Mouse (Mus musculus) hindbrain, embryonic 15.5 days (tissue): Measurements from ENCODE around the gene Atp13a1. TPM values are rescaled to one million over a fixed set of nuclear protein-coding genes. Genes with fewer than 3 reads are reported as not detected.

Experiments
- ATAC-seq: fragments of 200-750 bp; cut with Nextera tagmentation; 2 replicates; pipeline ENCODE4 v1.8.0; 2017; ENCODE audit warnings: low read depth, moderate number of reproducible peaks, moderate TSS enrichment; ENCODE audit not compliant: low FRiP score
- H3K27ac ChIP-seq: fragments of 300-500 bp; sonication (generic); replicated peaks from 2 replicates; pipeline ENCODE4 v1.5.1; 2015; ENCODE audit warnings: mild to moderate bottlenecking, inconsistent platforms
- H3K27me3 ChIP-seq: fragments of 300-500 bp; sonication (generic); 2 replicates; pipeline ENCODE4 v1.6.1; 2015; ENCODE audit warnings: control low read depth, inconsistent platforms
- H3K36me3 ChIP-seq: fragments of 300-500 bp; sonication (generic); 2 replicates; pipeline ENCODE4 v1.6.1; 2015; ENCODE audit warnings: control low read depth, inconsistent platforms
- H3K4me1 ChIP-seq: fragments of 300-500 bp; sonication (generic); replicated peaks from 2 replicates; pipeline ENCODE4 v1.6.1; 2015; ENCODE audit warnings: control low read depth, inconsistent platforms
- H3K4me2 ChIP-seq: fragments of 300-500 bp; sonication (generic); 2 replicates; pipeline ENCODE4 v1.6.1; 2015; ENCODE audit warnings: moderate library complexity, mild to moderate bottlenecking, inconsistent platforms
- H3K4me3 ChIP-seq: fragments of 300-500 bp; sonication (generic); 2 replicates; pipeline ENCODE4 v1.5.1; 2015; ENCODE audit warnings: mild to moderate bottlenecking, inconsistent platforms
- H3K9ac ChIP-seq: fragments of 300-500 bp; sonication (generic); 2 replicates; pipeline ENCODE4 v1.6.1; 2015; ENCODE audit warnings: inconsistent platforms
- H3K9me3 ChIP-seq: fragments of 300-500 bp; sonication (generic); 2 replicates; pipeline ENCODE4 v1.6.1; 2016; ENCODE audit warnings: control low read depth, inconsistent platforms
- WGBS: fragments of 180-500 bp; shearing (Covaris S2); methylation state at CpG from one replicate; pipeline ENCODE4 v1.1.7; 2015; 5-methylcytosine and 5-hydroxymethylcytosine counted together
- polyA plus RNA-seq: library from polyadenylated mRNA; unstranded; fragments of >200 nt; fragmentation: Nextera tagmentation; extraction: Ambion mirVana; gene quantifications from 2 replicates; pipeline ENCODE4 v1.2.1, GENCODE M21; 2015

The Atp13a1 gene
- polyA plus RNA-seq: 50.1 and 54.6 TPM in 2 replicates

DNA sequence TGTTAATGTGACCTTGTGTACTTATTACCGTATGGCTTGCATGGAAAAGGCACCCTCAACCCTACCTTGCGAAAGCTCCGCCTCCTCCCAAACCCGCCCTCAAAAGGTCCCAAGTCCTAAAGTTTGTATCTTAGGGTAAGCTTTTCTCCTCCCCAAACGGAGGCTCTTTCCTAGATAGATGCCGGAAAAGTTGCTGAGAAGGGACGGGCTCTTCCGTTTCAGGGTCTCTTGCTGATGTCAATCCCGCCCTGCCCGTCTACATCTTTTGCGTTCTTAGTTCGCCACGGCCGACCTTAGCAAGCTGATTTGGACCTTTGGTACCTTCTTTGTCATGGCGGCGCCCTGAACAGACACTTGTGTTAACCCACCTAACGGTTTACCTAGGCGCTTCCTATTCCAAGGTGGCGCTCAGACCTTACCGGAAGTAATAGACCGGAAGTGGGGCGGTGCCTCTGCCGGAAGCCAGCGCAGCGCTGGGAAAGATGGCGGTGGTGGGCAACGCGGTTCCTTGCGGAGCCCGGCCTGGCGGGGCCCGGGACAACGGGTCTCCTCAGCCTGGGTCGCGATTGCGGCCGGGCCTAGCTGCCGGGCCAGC lies at the start of gene Atp13a1, which contains the start of gene Zfp866:
Gene Atp13a1, plus strand, starts transcription at position 391 of the 595 bp plus-strand sequence.
Gene Zfp866, minus strand, starts transcription at position 406 of the 595 bp plus-strand sequence.
- peaks cover 20% of the 10 kb centered on the region for H3K36me3 ChIP-seq
- peak within 1 kb of the TSS; percentile 99 for H3K4me3 ChIP-seq
- ATAC-seq: peak; percentile 95
- peak within 1 kb of the TSS; percentile 82 for H3K4me2 ChIP-seq
- under 1% methylated on average over 33 of the region's 38 CpGs for WGBS
- H3K27ac ChIP-seq: peak within 1 kb of the TSS; percentile 78
- no peaks in the 10 kb centered on the region for H3K9me3 ChIP-seq
- peaks cover 23% of the 10 kb centered on the region for H3K4me1 ChIP-seq
- H3K27me3 ChIP-seq: no peaks in the 10 kb centered on the region
- H3K9ac ChIP-seq: peak within 1 kb of the TSS; percentile 92

DNA sequence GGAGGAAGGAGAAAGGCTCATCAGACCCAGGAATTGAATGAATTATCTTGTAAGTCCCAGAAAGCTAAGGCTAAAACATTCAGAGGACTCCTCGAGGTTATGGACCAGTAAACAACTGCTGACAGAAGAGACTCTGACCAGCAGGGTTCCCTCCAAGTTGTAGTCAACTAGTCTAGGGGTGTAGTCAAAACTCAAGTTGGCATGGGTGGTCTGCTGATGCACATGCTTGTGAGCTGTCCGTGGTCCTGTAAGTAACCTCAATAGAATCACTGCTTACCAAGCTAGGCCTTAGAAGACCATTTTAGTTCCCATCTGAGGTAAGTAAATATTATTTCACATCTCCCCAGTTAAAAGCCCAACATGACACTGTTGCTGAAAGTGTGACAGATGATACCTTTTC lies 49.7 kb upstream of the Atp13a1 start:
- Histone ChIP-seq H3K36me3 (peaks cover 25% of the 10 kb centered on the region), H3K4me3 (no peak overlapping the region), H3K9ac (no peak overlapping the region), H3K27me3 (no peaks in the 10 kb centered on the region), H3K27ac (no peak overlapping the region), H3K4me2 (no peak overlapping the region), H3K9me3 (no peaks in the 10 kb centered on the region), H3K4me1 (no peaks in the 10 kb centered on the region)
- no peak for ATAC-seq
- 83% methylated on average over 2 of the region's 2 CpGs for WGBS

DNA sequence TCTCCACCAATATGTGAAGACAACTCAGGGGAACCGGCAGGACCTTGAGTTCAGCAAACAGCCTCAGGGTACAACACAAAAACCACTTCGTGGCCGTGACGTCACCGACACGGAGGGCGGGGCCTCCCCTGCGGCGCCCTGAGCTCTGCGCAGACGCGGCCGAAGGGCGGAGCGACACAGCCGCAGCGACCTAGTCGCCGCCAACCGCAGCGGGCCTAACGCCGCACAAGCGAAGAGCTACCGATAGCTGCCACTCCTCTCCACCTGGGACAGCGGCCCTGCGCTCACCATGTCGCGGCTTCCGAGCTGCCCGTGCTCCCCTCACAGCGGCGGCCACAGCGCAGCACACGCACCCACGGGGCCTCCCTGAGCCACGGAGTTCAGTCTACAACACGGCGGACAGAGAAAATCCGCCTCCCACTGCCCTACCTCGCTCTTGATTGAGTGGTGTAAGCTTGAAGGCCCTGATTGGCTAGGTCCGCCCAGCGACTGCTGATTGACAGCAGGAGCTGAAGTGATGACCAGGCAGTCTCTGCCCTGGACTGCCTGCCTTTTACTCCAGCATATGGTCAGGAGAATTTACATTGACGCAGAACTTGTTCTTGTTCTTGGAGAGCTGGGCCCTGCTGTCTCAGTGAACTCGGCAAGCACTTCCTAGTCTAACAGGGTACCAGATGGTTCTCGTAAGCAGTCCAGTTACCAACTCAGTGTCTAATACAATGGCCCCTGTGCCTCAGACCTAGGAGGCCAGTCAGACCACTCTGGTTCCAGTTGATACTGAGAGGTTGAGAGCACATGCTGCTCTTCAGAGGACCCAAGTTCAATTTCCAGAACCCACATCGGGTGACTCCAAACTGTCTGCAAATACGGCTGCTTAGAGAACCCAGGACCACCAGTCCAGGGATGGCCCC lies 41.2 kb upstream of the Atp13a1 start, which contains the start of gene Zfp963:
Gene Zfp963, minus strand, starts transcription at position 427 of the 911 bp plus-strand sequence.
- 3% methylated on average over 48 of the region's 48 CpGs for WGBS

DNA sequence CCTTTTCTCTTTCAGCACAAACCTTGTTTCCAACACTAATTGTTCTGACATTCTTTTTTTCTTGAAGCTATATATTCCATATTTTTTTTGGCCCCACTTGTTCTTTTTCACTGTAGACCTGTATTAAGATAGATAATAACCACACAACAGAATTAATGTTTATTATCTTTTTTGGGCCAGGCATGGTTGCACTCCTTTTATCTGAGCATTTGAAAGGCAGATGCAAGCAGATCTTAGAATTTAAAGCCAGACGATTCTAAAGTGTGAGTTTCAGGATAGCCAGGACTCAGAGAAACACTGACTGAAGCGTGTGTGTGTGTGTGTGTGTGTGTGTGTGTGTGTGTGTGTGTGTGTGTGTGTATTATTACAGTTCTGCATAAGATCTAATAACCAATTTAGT lies 38.5 kb upstream of the Atp13a1 start:
- Histone ChIP-seq H3K4me2 (no peak overlapping the region), H3K4me3 (no peak overlapping the region), H3K27ac (no peak overlapping the region), H3K4me1 (peaks cover 17% of the 10 kb centered on the region), H3K9me3 (no peaks in the 10 kb centered on the region), H3K36me3 (peaks cover 15% of the 10 kb centered on the region), H3K27me3 (no peaks in the 10 kb centered on the region), H3K9ac (no peak overlapping the region)
- no peak for ATAC-seq
- WGBS: 91% methylated on average over 2 of the region's 2 CpGs

More for the DNA sequence above, 41.2 kb upstream of the Atp13a1 start, which contains the start of gene Zfp963:
- no peaks in the 10 kb centered on the region for H3K9me3 ChIP-seq
- peak; percentile 99 for ATAC-seq
- H3K4me3 ChIP-seq: peak within 1 kb of the TSS; percentile 90
- H3K27ac ChIP-seq: peak within 1 kb of the TSS; percentile 100
- H3K27me3 ChIP-seq: no peaks in the 10 kb centered on the region
- H3K9ac ChIP-seq: peak within 1 kb of the TSS; percentile 99
- H3K4me2 ChIP-seq: peak within 1 kb of the TSS; percentile 66
- peaks cover 17% of the 10 kb centered on the region for H3K4me1 ChIP-seq
- no peaks in the 10 kb centered on the region for H3K36me3 ChIP-seq

DNA sequence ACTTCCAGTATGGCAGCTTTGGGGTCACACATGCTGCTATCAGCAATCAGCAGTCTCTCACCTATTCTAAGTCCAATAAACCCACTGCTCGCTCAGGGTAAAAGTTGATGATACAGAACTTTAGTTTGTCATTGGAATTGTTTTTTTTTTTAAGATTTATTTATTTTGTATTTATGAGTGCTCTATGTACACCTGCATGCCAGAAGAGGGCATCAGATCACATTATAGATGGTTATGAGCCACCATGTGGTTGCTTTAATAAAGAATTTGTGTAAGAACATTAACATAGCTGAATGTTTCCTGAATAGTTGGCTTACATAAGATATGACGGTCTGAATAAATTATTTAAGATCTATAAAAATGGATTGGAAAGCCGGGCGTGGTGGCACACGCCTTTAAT lies 32.6 kb upstream of the Atp13a1 start:
- no peaks in the 10 kb centered on the region for H3K4me1 ChIP-seq
- no peak for ATAC-seq
- 94% methylated on average over 5 of the region's 5 CpGs for WGBS
- H3K4me2 ChIP-seq: no peak overlapping the region
- no peaks in the 10 kb centered on the region for H3K27me3 ChIP-seq
- no peak overlapping the region for H3K9ac ChIP-seq
- H3K9me3 ChIP-seq: no peaks in the 10 kb centered on the region
- no peak overlapping the region for H3K4me3 ChIP-seq
- no peak overlapping the region for H3K27ac ChIP-seq
- H3K36me3 ChIP-seq: peaks cover 22% of the 10 kb centered on the region

DNA sequence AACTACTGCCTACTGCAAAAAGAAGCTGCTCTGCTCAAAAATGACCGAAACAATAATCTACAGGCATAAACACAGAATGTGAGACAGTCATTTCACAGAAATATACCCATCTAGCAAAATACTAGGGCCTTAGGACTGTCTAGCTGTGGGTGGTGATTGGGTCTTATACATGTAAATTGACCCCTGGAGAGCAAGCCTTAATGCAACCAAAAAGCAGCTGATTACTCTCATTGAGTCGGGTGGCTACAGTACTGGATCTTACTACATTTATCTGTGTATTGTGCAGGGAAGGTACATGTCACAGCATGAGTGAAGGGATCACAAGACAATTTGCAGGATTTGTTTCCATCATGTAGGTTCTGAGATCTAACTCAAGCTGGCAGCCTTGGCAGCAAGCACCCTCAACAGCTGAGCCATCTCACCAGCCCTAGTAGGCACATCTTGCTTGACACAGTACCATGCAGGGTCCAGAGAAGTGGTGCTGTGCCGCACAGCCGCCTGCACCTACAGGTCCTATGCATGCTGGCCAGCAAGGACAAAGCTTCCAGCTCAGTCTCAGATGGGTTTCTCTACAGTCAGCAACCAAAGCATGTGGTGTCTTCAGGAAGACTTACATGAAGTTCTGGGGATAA lies 29.0 kb upstream of the Atp13a1 start:
- no peaks in the 10 kb centered on the region for H3K9me3 ChIP-seq
- no peak overlapping the region for H3K9ac ChIP-seq
- H3K27me3 ChIP-seq: no peaks in the 10 kb centered on the region
- no peak overlapping the region for H3K4me2 ChIP-seq
- ATAC-seq: no peak
- WGBS: 88% methylated on average over 4 of the region's 4 CpGs
- H3K4me3 ChIP-seq: no peak overlapping the region
- H3K27ac ChIP-seq: no peak overlapping the region
- H3K4me1 ChIP-seq: no peaks in the 10 kb centered on the region
- H3K36me3 ChIP-seq: peaks cover 44% of the 10 kb centered on the region

DNA sequence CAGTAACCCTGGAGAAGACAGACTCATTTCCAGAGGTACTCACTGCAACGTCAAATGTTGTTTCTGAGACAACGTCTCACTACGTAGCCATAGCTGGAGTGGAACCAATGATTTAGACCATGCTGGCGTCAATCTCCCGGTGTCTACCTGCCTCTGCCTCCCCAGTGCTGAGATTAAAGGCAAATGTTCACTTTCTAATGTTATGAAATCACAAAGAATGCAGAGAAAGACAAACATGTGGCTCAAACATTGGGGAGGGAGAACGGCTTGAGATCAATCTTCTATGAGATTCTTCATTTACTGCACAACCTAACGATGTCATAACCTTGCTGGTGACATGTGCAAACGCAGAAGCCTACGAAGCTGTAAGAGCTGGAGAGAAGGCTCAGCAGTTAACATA lies 19.7 kb upstream of the Atp13a1 start:
- H3K4me3 ChIP-seq: no peak overlapping the region
- H3K27me3 ChIP-seq: no peaks in the 10 kb centered on the region
- H3K9ac ChIP-seq: no peak overlapping the region
- ATAC-seq: no peak
- no peak overlapping the region for H3K4me2 ChIP-seq
- H3K4me1 ChIP-seq: peaks cover 37% of the 10 kb centered on the region
- WGBS: 90% methylated on average over 9 of the region's 9 CpGs
- H3K27ac ChIP-seq: no peak overlapping the region
- H3K36me3 ChIP-seq: peaks cover 31% of the 10 kb centered on the region
- H3K9me3 ChIP-seq: no peaks in the 10 kb centered on the region

DNA sequence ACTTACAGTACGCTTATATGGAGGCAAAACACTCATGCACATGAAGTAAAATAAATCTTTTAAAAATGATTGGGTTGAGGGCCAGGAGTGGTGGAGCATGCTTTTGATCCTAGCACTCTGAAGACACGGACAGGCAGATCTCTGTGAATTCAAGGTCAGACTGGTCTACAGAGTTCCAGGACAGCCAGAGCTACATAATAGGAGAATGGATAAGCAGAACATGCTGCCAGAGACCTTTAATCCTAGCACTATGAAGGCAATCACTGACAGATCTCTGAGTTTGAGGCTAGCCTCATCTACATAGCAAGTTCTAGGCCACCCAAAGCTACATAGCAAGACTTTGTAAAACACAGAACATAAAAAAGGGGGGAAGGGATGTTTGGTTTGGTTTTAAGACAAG lies 18.9 kb upstream of the Atp13a1 start:
- H3K27ac ChIP-seq: no peak overlapping the region
- H3K9ac ChIP-seq: no peak overlapping the region
- no peak overlapping the region for H3K4me3 ChIP-seq
- H3K27me3 ChIP-seq: no peaks in the 10 kb centered on the region
- no peaks in the 10 kb centered on the region for H3K9me3 ChIP-seq
- peaks cover 22% of the 10 kb centered on the region for H3K36me3 ChIP-seq
- WGBS: 91% methylated on average over 2 of the region's 2 CpGs
- peak overlapping the region; percentile 2; the same call in 1 of the 2 replicates for H3K4me2 ChIP-seq
- ATAC-seq: no peak
- peaks cover 37% of the 10 kb centered on the region for H3K4me1 ChIP-seq

DNA sequence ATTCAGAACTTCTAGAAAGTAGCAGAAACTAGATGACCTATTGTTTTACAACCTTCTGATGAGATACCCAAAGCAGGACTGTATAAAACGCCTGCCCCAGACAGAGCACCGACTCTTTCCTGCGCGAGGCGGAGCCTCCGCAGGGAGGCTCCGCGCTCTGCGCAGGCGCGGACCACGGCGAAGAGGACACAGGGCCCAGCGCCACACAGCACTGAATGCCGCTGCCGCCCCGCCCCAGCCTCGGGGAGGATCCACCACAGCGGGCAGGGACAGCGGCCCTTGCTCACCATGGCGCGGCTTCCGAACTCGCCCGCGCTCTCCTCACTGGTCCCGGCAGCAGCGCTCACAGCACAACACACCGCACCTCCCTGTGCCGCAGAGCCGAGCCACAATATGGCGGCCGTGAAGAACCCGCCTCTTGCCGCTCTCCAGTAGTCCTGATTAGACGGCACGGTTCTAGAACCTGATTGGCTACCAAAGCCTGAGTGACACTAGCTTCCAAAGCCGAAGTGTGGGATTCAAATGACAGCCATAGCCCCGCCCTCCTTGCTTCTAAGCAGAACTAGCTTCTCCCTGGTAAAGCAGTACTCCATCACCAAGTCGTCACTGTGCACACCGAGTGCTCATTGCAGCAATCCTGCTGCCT lies 16.3 kb upstream of the Atp13a1 start, which contains the start of gene Gm20422:
Gene Gm20422, minus strand, starts transcription at position 384 of the 646 bp plus-strand sequence.
- Histone ChIP-seq H3K27me3 (no peaks in the 10 kb centered on the region), H3K36me3 (no peaks in the 10 kb centered on the region), H3K4me1 (peaks cover 37% of the 10 kb centered on the region), H3K4me2 (peak within 1 kb of the TSS; percentile 69), H3K9me3 (no peaks in the 10 kb centered on the region), H3K9ac (peak within 1 kb of the TSS; percentile 96), H3K4me3 (peak within 1 kb of the TSS; percentile 70), H3K27ac (peak within 1 kb of the TSS; percentile 100)
- under 1% methylated on average over 41 of the region's 41 CpGs for WGBS
- peak; percentile 99 for ATAC-seq

DNA sequence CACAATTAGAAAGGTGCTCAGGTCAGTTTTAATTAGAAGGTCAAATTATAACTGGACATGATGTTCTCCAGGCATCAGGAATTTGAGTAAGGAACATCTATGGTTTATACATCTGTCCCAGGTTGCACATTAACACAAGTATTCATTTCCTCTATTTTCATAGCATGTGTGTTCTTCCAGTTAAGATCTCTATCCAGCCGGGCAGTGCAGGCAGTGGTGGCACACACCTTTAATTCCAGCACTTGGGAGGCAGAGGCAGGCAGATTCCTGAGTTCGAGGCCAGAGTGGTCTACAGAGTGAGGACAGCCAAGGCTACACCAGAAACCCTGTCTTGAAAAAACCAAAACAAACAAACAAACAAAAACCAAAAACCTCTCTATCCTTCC lies 15.8 kb upstream of the Atp13a1 start:
- WGBS: 54% methylated on average over 2 of the region's 2 CpGs

DNA sequence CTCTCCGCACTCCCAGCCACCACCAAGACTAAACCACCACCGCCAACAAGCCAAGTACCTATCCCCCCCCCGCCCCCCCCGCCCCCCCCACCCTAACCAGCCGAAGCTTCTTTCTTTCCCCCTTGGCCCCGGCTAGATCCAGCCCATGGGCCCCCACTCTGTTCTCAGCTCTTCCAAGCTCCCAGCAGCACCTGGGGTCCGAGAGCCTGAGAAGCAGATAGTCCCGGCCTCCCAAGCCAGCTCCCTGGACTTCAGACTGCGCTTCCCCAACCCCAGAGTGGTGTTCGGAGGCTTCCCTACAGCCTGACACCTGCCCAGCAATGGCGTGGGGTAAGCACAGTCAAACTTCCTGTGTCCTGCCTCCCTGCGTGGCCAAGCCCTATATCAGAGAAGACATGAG lies 13.9 kb upstream of the Atp13a1 start:
- Histone ChIP-seq H3K36me3 (no peaks in the 10 kb centered on the region), H3K4me2 (no peak overlapping the region), H3K9me3 (no peaks in the 10 kb centered on the region), H3K27me3 (no peaks in the 10 kb centered on the region), H3K9ac (no peak overlapping the region), H3K27ac (no peak overlapping the region), H3K4me3 (no peak overlapping the region), H3K4me1 (peaks cover 19% of the 10 kb centered on the region)
- no peak for ATAC-seq
- WGBS: 76% methylated on average over 10 of the region's 12 CpGs

More for the DNA sequence above, 15.8 kb upstream of the Atp13a1 start:
- Histone ChIP-seq H3K4me2 (peak overlapping the region; percentile 69), H3K4me1 (peaks cover 34% of the 10 kb centered on the region), H3K27me3 (no peaks in the 10 kb centered on the region), H3K4me3 (peak overlapping the region; percentile 70), H3K36me3 (no peaks in the 10 kb centered on the region), H3K9ac (peak overlapping the region; percentile 17; the same call in 1 of the 2 replicates), H3K27ac (peak overlapping the region; percentile 100), H3K9me3 (no peaks in the 10 kb centered on the region)
- ATAC-seq: peak; percentile 27; the same call in 1 of the 2 replicates
